9 mouse cellular contexts compared by ENCODE assay signal in genomic region chr7:49634291-49635073, GRCm38 (mm10). TPM values are rescaled to one million over a fixed set of nuclear protein-coding genes. Genes with fewer than 3 reads are reported as not detected.
DNase-seq lines count a peak whose midpoint lies in the region; ATAC-seq and TF ChIP-seq lines count a peak whose summit lies in the region.
"Had no signal": no experiment of that assay in that cellular context is flagged by ENCODE, and none has a peak within 500 bp of the region (broad histone marks: within the 10 kb centered on the region; RNA-seq: fewer than 3 reads in every experiment).

No protein-coding gene starts in this region.

- intact Hi-C loops in left cerebral cortex, postnatal 36 days (cut with DNase I) = loop anchor here (5.0 kb wide), 2 partner anchors 43 to 278 kb away; partner anchors contain the start of gene Slc6a5

- no peak overlapping the region for H3K9ac ChIP-seq in lung, embryonic 14.5 days
- H3K9ac ChIP-seq in forebrain, embryonic 11.5 days (ENCODE audit: low read length) = no peak overlapping the region; the same call in 1 of the 2 replicates
- no peak overlapping the region for H3K9ac ChIP-seq in limb, embryonic 15.5 days

- H3K4me1 ChIP-seq in lung, embryonic 14.5 days (ENCODE audit: insufficient read depth) = no peaks in the 10 kb centered on the region; the same call in 1 of the 2 replicates
- peaks cover 38% of the 10 kb centered on the region for H3K4me1 ChIP-seq in forebrain, embryonic 11.5 days (replicated peaks; ENCODE audit: control insufficient read depth, insufficient read depth, low read length)
- H3K4me1 ChIP-seq in limb, embryonic 15.5 days = peaks cover 49% of the 10 kb centered on the region

- H3K4me2 ChIP-seq in lung, embryonic 14.5 days = peak overlapping the region; percentile 66
- peak overlapping the region; percentile 42 for H3K4me2 ChIP-seq in forebrain, embryonic 11.5 days (ENCODE audit: low read depth, low read length, severe bottlenecking)
- peak overlapping the region; percentile 53 for H3K4me2 ChIP-seq in limb, embryonic 15.5 days

- no peak for ATAC-seq in lung, embryonic 14.5 days (ENCODE audit: insufficient read depth)
- peak; percentile 45 for ATAC-seq in forebrain, embryonic 11.5 days (replicated peaks; ENCODE audit: low FRiP score)
- ATAC-seq in limb, embryonic 15.5 days (ENCODE audit: insufficient number of reproducible peaks, low FRiP score, low TSS enrichment, low read depth) = no peak

- H3K36me3 ChIP-seq in lung, embryonic 14.5 days (ENCODE audit: insufficient read depth) = no peaks in the 10 kb centered on the region
- no peaks in the 10 kb centered on the region for H3K36me3 ChIP-seq in forebrain, embryonic 11.5 days (ENCODE audit: control insufficient read depth, insufficient read depth, low read length)
- H3K36me3 ChIP-seq in limb, embryonic 15.5 days = no peaks in the 10 kb centered on the region
- no peaks in the 10 kb centered on the region for H3K36me3 ChIP-seq in splenic B cell, adult 2 months (ENCODE audit: control insufficient read depth, insufficient read depth, low read length, poor library complexity, severe bottlenecking)

- peak; percentile 38 for DNase-seq in lung, embryonic 14.5 days
- DNase-seq in lung, postnatal 25 days (ENCODE audit: low spot score) = no peak
- peak; percentile 72 for DNase-seq in forebrain, embryonic 11.5 days (ENCODE audit: low spot score)
- DNase-seq in splenic B cell, adult 2 months (ENCODE audit: low read depth, low spot score) = peak; percentile 21
- no peak for DNase-seq in cerebellum, adult 11-12 months
- DNase-seq in left cerebral cortex, postnatal 36 days (ENCODE audit: low spot score in 2 of 2) = no peak
- DNase-seq in right cerebral cortex, postnatal 14 days = no peak

- TF ChIP-seq CTCF in lung, embryonic 14.5 days (IDR thresholded peaks at IDR 0.05; ENCODE audit: low read depth) = no peak

- 1% methylated on average over 26 of the region's 26 CpGs for WGBS in lung, embryonic 14.5 days
- WGBS in forebrain, embryonic 11.5 days = under 1% methylated on average over 26 of the region's 26 CpGs
- WGBS in limb, embryonic 15.5 days = 1% methylated on average over 26 of the region's 26 CpGs

- peaks cover 94% of the 10 kb centered on the region for H3K27me3 ChIP-seq in lung, embryonic 14.5 days (ENCODE audit: insufficient read depth, low read length)
- H3K27me3 ChIP-seq in forebrain, embryonic 11.5 days (ENCODE audit: control insufficient read depth, insufficient read depth, low read length) = peaks cover 72% of the 10 kb centered on the region
- H3K27me3 ChIP-seq in limb, embryonic 15.5 days = peaks cover 89% of the 10 kb centered on the region
- H3K27me3 ChIP-seq in splenic B cell, adult 2 months (ENCODE audit: control insufficient read depth, insufficient read depth, low read length, poor library complexity, severe bottlenecking) = no peaks in the 10 kb centered on the region; the same call in none of the 2 replicates

- no peaks in the 10 kb centered on the region for H3K9me3 ChIP-seq in lung, embryonic 14.5 days (ENCODE audit: low read depth, low read length)
- H3K9me3 ChIP-seq in forebrain, embryonic 11.5 days (ENCODE audit: control insufficient read depth, low read length) = no peaks in the 10 kb centered on the region
- no peaks in the 10 kb centered on the region for H3K9me3 ChIP-seq in limb, embryonic 15.5 days

- H3K4me3 ChIP-seq in lung, embryonic 14.5 days (ENCODE audit: low read depth, low read length) = peak overlapping the region; percentile 34
- H3K4me3 ChIP-seq in forebrain, embryonic 11.5 days (ENCODE audit: low read depth, low read length) = peak overlapping the region; percentile 24
- peak overlapping the region; percentile 35 for H3K4me3 ChIP-seq in limb, embryonic 15.5 days

- H3K27ac ChIP-seq in lung, embryonic 14.5 days (ENCODE audit: low read depth) = no peak overlapping the region
- no peak overlapping the region for H3K27ac ChIP-seq in forebrain, embryonic 11.5 days (ENCODE audit: low read depth, low read length)
- H3K27ac ChIP-seq in limb, embryonic 15.5 days = no peak overlapping the region

RNA-seq across cellular contexts. Expression of gene Dbx1, which starts 2.2 kb away (rescaled TPM):
- not detected in 2 replicates for polyA plus RNA-seq in lung, embryonic 14.5 days (2014; fragmentation: Nextera tagmentation; extraction: Ambion mirVana)
- polyA plus RNA-seq in forebrain, embryonic 11.5 days (2014; fragmentation: Nextera tagmentation; extraction: Ambion mirVana) = 31.0 and 33.3 TPM in 2 replicates
- polyA plus RNA-seq in limb, embryonic 15.5 days (2015; fragmentation: Nextera tagmentation; extraction: Ambion mirVana) = 2.0 and 3.5 TPM in 2 replicates
- total RNA-seq in left cerebral cortex, postnatal 36 days (2021) = not detected
- total RNA-seq: heart, adult 18-20 months had no signal

Comparison
In these comparisons a context has a peak if more than half of its experiments do, and no peak if none do; other contexts are left out.
1. DNase-seq: peak in lung, embryonic 14.5 days (single experiment), forebrain, embryonic 11.5 days (single experiment) and splenic B cell, adult 2 months (single experiment); none in lung, postnatal 25 days (single experiment), cerebellum, adult 11-12 months (single experiment), left cerebral cortex, postnatal 36 days (0 of 2) and right cerebral cortex, postnatal 14 days (single experiment).
2. Peak in every context shown above with its lines, with median percentiles within 50 percentile points of each other: H3K4me2 ChIP-seq and H3K4me3 ChIP-seq.